Mouse (Mus musculus) limb, embryonic 11.5 days (tissue): ENCODE data around the gene Clec11a. TPM values are rescaled to one million over a fixed set of nuclear protein-coding genes. Genes with fewer than 3 reads are reported as not detected.

Experiments
- polyA plus RNA-seq: library from polyadenylated mRNA; unstranded; fragments of >200 nt; fragmentation: Nextera tagmentation; extraction: Ambion mirVana; gene quantifications from 2 replicates; pipeline ENCODE4 v1.2.1, GENCODE M21; 2014

The Clec11a gene
- polyA plus RNA-seq, 1 experiment from 2014 or later, result 1.9 TPM

Other genes with a start within 250 kb of the Clec11a start
- gene Klk1b21, start 204.6 kb downstream of the Clec11a start, polyA plus RNA-seq, result not detected in 2 replicates
- not detected in 2 replicates for gene Klk1b22, start 194.2 kb downstream of the Clec11a start, polyA plus RNA-seq
- gene Klk1b16, start 170.1 kb downstream of the Clec11a start, polyA plus RNA-seq, result not detected in 2 replicates
- not detected in 2 replicates for gene Klk1b24, start 118.7 kb downstream of the Clec11a start, polyA plus RNA-seq
- gene Klk1b3, start 108.7 kb downstream of the Clec11a start, polyA plus RNA-seq, result not detected in 2 replicates
- gene Klk1b4, start 99.5 kb downstream of the Clec11a start, polyA plus RNA-seq, result not detected in 2 replicates
- gene Klk1b5, start 91.0 kb downstream of the Clec11a start, polyA plus RNA-seq, result not detected in 2 replicates
- not detected in 2 replicates for gene Klk1, start 81.5 kb downstream of the Clec11a start, polyA plus RNA-seq
- not detected in 2 replicates for gene Gm36864, start 70.7 kb downstream of the Clec11a start, polyA plus RNA-seq
- gene 1700028J19Rik, start 60.2 kb downstream of the Clec11a start, polyA plus RNA-seq, result 0.88 and 1.1 TPM in 2 replicates
- 135 and 146 TPM in 2 replicates for gene 2410002F23Rik, start 60.2 kb downstream of the Clec11a start, polyA plus RNA-seq
- gene Acp4, start 49.5 kb downstream of the Clec11a start, polyA plus RNA-seq, result 0.26 and 0.31 TPM in 2 replicates
- not detected in 2 replicates for gene Gm15517, start 45.5 kb downstream of the Clec11a start, polyA plus RNA-seq
- 0.78 and 0.85 TPM in 2 replicates for gene Shank1, start 3.4 kb upstream of the Clec11a start, polyA plus RNA-seq
- 2.1 TPM in 2 replicates for gene Syt3, start 77.2 kb upstream of the Clec11a start, polyA plus RNA-seq
- gene 1700008O03Rik, start 78.9 kb upstream of the Clec11a start, polyA plus RNA-seq, result 0.37 and 0.53 TPM in 2 replicates
- 0.51 and 0.60 TPM in 2 replicates for gene Lrrc4b, start 122.1 kb upstream of the Clec11a start, polyA plus RNA-seq
- gene Aspdh, start 158.5 kb upstream of the Clec11a start, polyA plus RNA-seq, result 0.60 TPM in 1 of 2 replicates, not detected in the other
- 64.4 and 65.4 TPM in 2 replicates for gene Josd2, start 161.1 kb upstream of the Clec11a start, polyA plus RNA-seq
- gene Emc10, start 189.6 kb upstream of the Clec11a start, polyA plus RNA-seq, result 83.0 and 85.8 TPM in 2 replicates
- gene Fam71e1, start 189.7 kb upstream of the Clec11a start, polyA plus RNA-seq, result 13.2 and 15.0 TPM in 2 replicates
- 0.09 and 0.20 TPM in 2 replicates for gene Mybpc2, start 217.8 kb upstream of the Clec11a start, polyA plus RNA-seq
- gene Spib, start 225.2 kb upstream of the Clec11a start, polyA plus RNA-seq, result 0.07 and 0.11 TPM in 2 replicates
- gene Pold1, start 241.9 kb upstream of the Clec11a start, polyA plus RNA-seq, result 82.5 and 84.3 TPM in 2 replicates
- gene Nr1h2, start 247.0 kb upstream of the Clec11a start, polyA plus RNA-seq, result 70.2 and 72.1 TPM in 2 replicates